ENCODE assay signal across 7 mouse cellular contexts in genomic region chr4:3084021-3084545, GRCm38 (mm10).
A peak's percentile ranks its signal among the peaks of the same experiment; 100 is the strongest.
DNase-seq lines count a peak whose midpoint lies in the region; ATAC-seq and TF ChIP-seq lines count a peak whose summit lies in the region.

No protein-coding gene starts in this region.

- ATAC-seq in lung, embryonic 14.5 days (ENCODE audit: insufficient read depth) = peak; percentile 23; the same call in 1 of the 2 replicates
- peak; percentile 9; the same call in 1 of the 2 replicates for ATAC-seq in granulocyte monocyte progenitor cell, adult 5-6 weeks (replicated peaks; ENCODE audit: poor library complexity, severe bottlenecking)
- ATAC-seq in liver, postnatal 0 days = no peak; the same call in 1 of the 2 replicates

- H3K4me3 ChIP-seq in lung, embryonic 14.5 days (ENCODE audit: low read depth, low read length) = no peak overlapping the region
- H3K4me3 ChIP-seq in liver, postnatal 0 days (ENCODE audit: low read depth, low read length) = no peak overlapping the region

- DNase-seq in lung, embryonic 14.5 days = peak; percentile 6
- DNase-seq in lung, postnatal 25 days (ENCODE audit: low spot score) = no peak
- DNase-seq in brain, embryonic 14.5 days (ENCODE audit: low read depth) = peak; percentile 1
- DNase-seq in liver, postnatal 0 days = peak; percentile 17
- DNase-seq in Muller cell, postnatal 12 days (ENCODE audit: inconsistent ontology term) = no peak
- no peak for DNase-seq in cerebellum, adult 18-20 months

- H3K9me3 ChIP-seq in lung, embryonic 14.5 days (ENCODE audit: low read depth, low read length) = peaks cover 69% of the 10 kb centered on the region
- H3K9me3 ChIP-seq in liver, postnatal 0 days (ENCODE audit: low read length) = peaks cover 24% of the 10 kb centered on the region

- H3K27ac ChIP-seq in lung, embryonic 14.5 days (ENCODE audit: low read depth) = no peak overlapping the region
- no peak overlapping the region for H3K27ac ChIP-seq in liver, postnatal 0 days (ENCODE audit: low read depth)

- no peak for TF ChIP-seq CTCF in lung, embryonic 14.5 days (IDR thresholded peaks at IDR 0.05; ENCODE audit: low read depth)
- no peak for TF ChIP-seq CTCF in brain, embryonic 14.5 days (IDR thresholded peaks at IDR 0.05; ENCODE audit: borderline replicate concordance, extremely low read depth, insufficient read depth, insufficient read length)
- no peak for TF ChIP-seq CTCF in liver, postnatal 0 days (IDR thresholded peaks at IDR 0.05; ENCODE audit: low read depth)

- no peaks in the 10 kb centered on the region for H3K27me3 ChIP-seq in lung, embryonic 14.5 days (ENCODE audit: insufficient read depth, low read length)
- no peaks in the 10 kb centered on the region for H3K27me3 ChIP-seq in liver, postnatal 0 days (ENCODE audit: insufficient read depth, low read length)

- no peak for TF ChIP-seq EP300 in liver, postnatal 0 days (IDR thresholded peaks at IDR 0.05; ENCODE audit: low read depth)

- WGBS in lung, embryonic 14.5 days = 70% methylated on average over 3 of the region's 3 CpGs
- 55% methylated on average over 3 of the region's 3 CpGs for WGBS in liver, postnatal 0 days (ENCODE audit: insufficient replicate concordance)

- no peak overlapping the region for H3K4me2 ChIP-seq in lung, embryonic 14.5 days
- no peak overlapping the region for H3K4me2 ChIP-seq in liver, postnatal 0 days (ENCODE audit: low read depth, low read length)

- no peaks in the 10 kb centered on the region for H3K36me3 ChIP-seq in lung, embryonic 14.5 days (ENCODE audit: insufficient read depth)
- H3K36me3 ChIP-seq in liver, postnatal 0 days (replicated peaks; ENCODE audit: insufficient read depth, low read length) = no peaks in the 10 kb centered on the region

- H3K9ac ChIP-seq in lung, embryonic 14.5 days = no peak overlapping the region
- no peak overlapping the region for H3K9ac ChIP-seq in liver, postnatal 0 days (replicated peaks)

- no peaks in the 10 kb centered on the region for H3K4me1 ChIP-seq in lung, embryonic 14.5 days (ENCODE audit: insufficient read depth)
- H3K4me1 ChIP-seq in liver, postnatal 0 days (ENCODE audit: insufficient read depth) = no peaks in the 10 kb centered on the region

- TF ChIP-seq POLR2A in brain, embryonic 14.5 days (IDR thresholded peaks at IDR 0.05; ENCODE audit: borderline replicate concordance, extremely low read depth, insufficient read depth, insufficient read length, poor library complexity, severe bottlenecking) = no peak

Comparison
In these comparisons a context has a peak if more than half of its experiments do, and no peak if none do; other contexts are left out.
1. DNase-seq: peak in lung, embryonic 14.5 days (single experiment), brain, embryonic 14.5 days (single experiment) and liver, postnatal 0 days (single experiment); none in lung, postnatal 25 days (single experiment), Muller cell, postnatal 12 days (single experiment) and cerebellum, adult 18-20 months (0 of 2).